Mouse (Mus musculus): ENCODE measurements around the gene Fancd2. TPM values are rescaled to one million over a fixed set of nuclear protein-coding genes. Genes with fewer than 3 reads are reported as not detected.

Gene Fancd2
- polyA plus RNA-seq, 1 experiment from 2014 or later: 4.3 TPM

DNA sequence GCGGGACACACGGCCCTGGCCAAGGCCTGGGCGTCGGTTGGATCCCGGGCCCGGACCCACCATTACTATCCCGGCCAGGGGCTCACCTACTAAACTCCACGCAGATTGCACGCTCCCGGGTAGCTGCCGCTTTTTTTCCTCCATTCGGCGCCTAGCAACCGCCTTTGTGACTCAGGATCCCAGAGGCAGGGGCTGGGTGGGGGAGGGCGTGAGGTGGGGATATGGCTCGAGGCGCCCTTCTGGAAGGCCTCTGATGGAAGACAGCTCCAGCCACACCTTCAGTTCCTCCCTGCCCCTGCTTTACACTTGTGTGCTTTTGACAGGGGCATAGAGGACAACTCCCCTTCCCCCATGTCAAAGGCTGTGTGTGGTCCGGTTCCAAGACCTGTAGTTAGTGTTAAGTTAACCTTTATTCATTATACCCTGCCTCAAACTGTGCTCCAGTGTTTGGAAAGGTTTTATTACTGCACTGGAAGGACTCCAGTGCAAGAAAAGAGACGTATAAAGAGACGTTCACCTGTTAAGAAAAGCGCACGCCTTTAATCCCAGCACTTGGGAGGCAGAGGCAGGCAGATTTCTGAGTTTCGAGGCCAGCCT, 69.2 kb downstream of the Fancd2 start, which contains the start of gene Fancd2os:
Gene Fancd2os (minus strand): TSS at position 173 of the 597 bp plus-strand sequence.
- Histone ChIP-seq H3K4me2 (ENCODE audit: low read length) (no peak within 1 kb of the TSS), H3K36me3 (ENCODE audit: control insufficient read depth, insufficient read depth) (no peaks in the 10 kb centered on the region)

DNA sequence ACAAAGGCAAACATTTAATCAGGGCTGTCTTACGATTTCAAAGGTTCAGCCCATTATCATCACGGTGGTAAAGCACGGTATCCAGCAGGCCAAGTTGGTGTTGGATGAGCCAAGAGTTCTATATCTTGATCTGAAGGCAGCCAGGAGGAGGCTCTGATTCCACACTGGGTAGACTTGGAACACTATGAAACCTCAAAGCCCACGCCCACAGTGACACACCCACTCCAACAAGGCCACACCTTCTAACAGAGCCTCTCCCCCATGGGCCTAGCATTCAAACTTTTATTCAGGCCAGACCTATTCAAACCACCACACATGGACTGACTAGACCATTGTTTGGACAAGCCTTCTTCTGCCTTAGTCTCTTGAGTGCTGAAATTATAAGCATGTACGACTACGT, 71.3 kb downstream of the Fancd2 start:
- H3K4me2 ChIP-seq (ENCODE audit: low read length): no peak overlapping the region
- no peak overlapping the region for H3K4me3 ChIP-seq (replicated peaks; ENCODE audit: low read length)
- no peaks in the 10 kb centered on the region for H3K27me3 ChIP-seq (replicated peaks; ENCODE audit: control insufficient read depth, insufficient read depth, low read length)
- H3K4me1 ChIP-seq (replicated peaks; ENCODE audit: control insufficient read depth, insufficient read depth, low read length): peaks cover 22% of the 10 kb centered on the region
- H3K36me3 ChIP-seq (ENCODE audit: control insufficient read depth, insufficient read depth): no peaks in the 10 kb centered on the region
- H3K27ac ChIP-seq (ENCODE audit: low read length): no peak overlapping the region
- 88% methylated on average over 6 of the region's 6 CpGs for WGBS
- no peak for ATAC-seq
- no peak overlapping the region for H3K9ac ChIP-seq (replicated peaks; ENCODE audit: low read depth, low read length)
- no peaks in the 10 kb centered on the region for H3K9me3 ChIP-seq (ENCODE audit: control insufficient read depth, low read length)

More for the DNA sequence above, 69.2 kb downstream of the Fancd2 start, which contains the start of gene Fancd2os:
- Histone ChIP-seq H3K9ac (replicated peaks; ENCODE audit: low read depth, low read length) (no peak within 1 kb of the TSS), H3K27me3 (replicated peaks; ENCODE audit: control insufficient read depth, insufficient read depth, low read length) (no peaks in the 10 kb centered on the region), H3K4me3 (replicated peaks; ENCODE audit: low read length) (no peak within 1 kb of the TSS), H3K27ac (ENCODE audit: low read length) (no peak within 1 kb of the TSS), H3K9me3 (ENCODE audit: control insufficient read depth, low read length) (no peaks in the 10 kb centered on the region), H3K4me1 (replicated peaks; ENCODE audit: control insufficient read depth, insufficient read depth, low read length) (peaks cover 8% of the 10 kb centered on the region)
- WGBS: 34% methylated on average over 23 of the region's 23 CpGs
- ATAC-seq: no peak

DNA sequence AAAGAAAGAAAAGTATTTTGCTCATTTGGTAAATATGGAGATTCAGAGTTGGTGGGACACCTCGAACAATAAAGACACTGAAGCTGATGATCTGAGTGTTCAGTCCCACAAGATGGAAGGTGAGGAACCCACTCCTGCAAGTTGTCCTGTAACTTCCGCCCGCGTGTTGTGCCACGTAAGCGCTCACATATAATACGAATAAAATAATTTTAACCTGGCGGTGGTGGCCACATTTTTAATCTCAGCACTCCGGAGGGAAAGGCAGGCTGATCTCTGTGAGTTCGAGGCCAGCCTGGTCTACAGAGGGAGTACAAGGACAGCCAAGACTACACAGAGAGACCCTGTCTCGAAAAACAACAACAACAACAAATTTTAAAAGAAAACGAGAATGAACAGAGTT, 72.5 kb downstream of the Fancd2 start:
- Histone ChIP-seq H3K4me1 (replicated peaks; ENCODE audit: control insufficient read depth, insufficient read depth, low read length) (peaks cover 22% of the 10 kb centered on the region), H3K27me3 (replicated peaks; ENCODE audit: control insufficient read depth, insufficient read depth, low read length) (no peaks in the 10 kb centered on the region), H3K27ac (ENCODE audit: low read length) (0 out of 2 replicates have a peak overlapping the region, but pooled peaks have one; percentile 1), H3K4me2 (ENCODE audit: low read length) (peak overlapping the region; percentile 82), H3K9me3 (ENCODE audit: control insufficient read depth, low read length) (no peaks in the 10 kb centered on the region), H3K4me3 (replicated peaks; ENCODE audit: low read length) (peak overlapping the region; percentile 88), H3K36me3 (ENCODE audit: control insufficient read depth, insufficient read depth) (no peaks in the 10 kb centered on the region), H3K9ac (replicated peaks; ENCODE audit: low read depth, low read length) (peak overlapping the region; percentile 87)
- no peak for ATAC-seq
- 52% methylated on average over 12 of the region's 12 CpGs for WGBS

DNA sequence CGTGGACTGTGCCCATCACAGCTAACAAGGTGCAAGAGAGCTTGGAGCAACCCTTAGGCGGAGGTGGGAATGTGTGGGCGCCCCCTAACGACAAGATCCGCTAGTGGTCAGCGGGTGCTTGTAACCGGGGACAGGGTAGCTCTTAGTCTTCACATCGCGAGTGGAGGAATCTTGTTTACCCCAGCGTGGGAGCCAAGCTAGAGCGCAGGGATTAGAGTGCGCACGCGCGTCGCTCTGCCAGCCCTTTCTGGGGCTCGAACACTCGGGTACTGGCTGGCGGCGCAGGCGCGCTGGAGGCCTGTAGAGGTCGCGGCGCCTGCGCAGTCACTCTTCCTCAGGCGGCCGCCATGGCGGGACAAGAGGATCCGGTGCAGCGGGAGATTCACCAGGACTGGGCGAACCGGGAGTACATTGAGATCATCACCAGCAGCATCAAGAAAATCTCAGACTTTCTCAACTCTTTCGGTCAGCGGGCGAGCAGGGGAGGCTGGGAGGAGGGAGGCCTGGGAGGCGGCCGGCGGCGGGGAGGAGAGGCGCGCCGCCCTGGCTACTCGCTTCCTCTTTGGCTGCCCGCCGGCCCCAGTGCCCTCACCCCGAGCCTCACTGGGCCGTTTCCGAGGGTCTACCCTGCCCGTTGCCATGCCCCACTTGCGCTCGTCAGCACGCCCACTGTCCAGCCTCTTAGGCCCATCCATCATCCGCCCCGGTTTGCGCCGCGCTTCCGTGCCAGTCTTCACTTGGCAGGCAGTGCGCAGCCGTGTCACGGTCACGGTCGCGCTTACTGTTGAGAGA, 73.1 kb downstream of the Fancd2 start, which contains the start of gene Brk1:
Gene Brk1 (plus strand): TSS at position 341 of the 792 bp plus-strand sequence.
- peak within 1 kb of the TSS; percentile 87 for H3K9ac ChIP-seq (replicated peaks; ENCODE audit: low read depth, low read length)
- H3K4me2 ChIP-seq (ENCODE audit: low read length): peak within 1 kb of the TSS; percentile 82
- H3K4me1 ChIP-seq (replicated peaks; ENCODE audit: control insufficient read depth, insufficient read depth, low read length): peaks cover 22% of the 10 kb centered on the region
- no peaks in the 10 kb centered on the region for H3K9me3 ChIP-seq (ENCODE audit: control insufficient read depth, low read length)
- no peaks in the 10 kb centered on the region; the same call in 1 of the 2 replicates for H3K36me3 ChIP-seq (ENCODE audit: control insufficient read depth, insufficient read depth)
- WGBS: under 1% methylated on average over 51 of the region's 65 CpGs
- peak within 1 kb of the TSS; percentile 88 for H3K4me3 ChIP-seq (replicated peaks; ENCODE audit: low read length)
- no peaks in the 10 kb centered on the region for H3K27me3 ChIP-seq (replicated peaks; ENCODE audit: control insufficient read depth, insufficient read depth, low read length)
- peak within 1 kb of the TSS; percentile 49; the same call in 1 of the 2 replicates for H3K27ac ChIP-seq (ENCODE audit: low read length)
- ATAC-seq: peak; percentile 95

DNA sequence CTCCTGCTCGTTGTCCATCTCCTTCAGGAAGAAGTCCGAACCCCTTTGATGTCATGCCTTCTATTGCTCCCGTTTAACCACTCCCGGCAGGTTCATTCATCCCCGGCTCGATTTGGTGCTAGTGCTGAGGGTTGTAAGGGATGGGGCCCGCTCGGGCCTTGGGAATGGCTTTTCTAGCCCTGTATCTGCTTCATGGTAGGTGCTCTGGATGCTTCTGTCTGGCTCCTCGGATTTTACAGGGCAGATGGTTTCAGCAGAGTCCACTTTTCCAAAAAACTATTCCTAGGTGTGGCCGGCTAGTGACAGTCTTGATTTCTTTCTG, 73.7 kb downstream of the Fancd2 start:
- H3K9me3 ChIP-seq (ENCODE audit: control insufficient read depth, low read length): no peaks in the 10 kb centered on the region
- 3% methylated on average over 10 of the region's 10 CpGs for WGBS
- peak overlapping the region; percentile 88 for H3K4me3 ChIP-seq (replicated peaks; ENCODE audit: low read length)
- H3K36me3 ChIP-seq (ENCODE audit: control insufficient read depth, insufficient read depth): no peaks in the 10 kb centered on the region; the same call in 1 of the 2 replicates
- H3K27ac ChIP-seq (ENCODE audit: low read length): peak overlapping the region; percentile 49; the same call in 1 of the 2 replicates
- H3K4me1 ChIP-seq (replicated peaks; ENCODE audit: control insufficient read depth, insufficient read depth, low read length): peaks cover 22% of the 10 kb centered on the region
- peak overlapping the region; percentile 82 for H3K4me2 ChIP-seq (ENCODE audit: low read length)
- peak overlapping the region; percentile 87 for H3K9ac ChIP-seq (replicated peaks; ENCODE audit: low read depth, low read length)
- H3K27me3 ChIP-seq (replicated peaks; ENCODE audit: control insufficient read depth, insufficient read depth, low read length): no peaks in the 10 kb centered on the region
- peak; percentile 6; the same call in 1 of the 2 replicates for ATAC-seq

DNA sequence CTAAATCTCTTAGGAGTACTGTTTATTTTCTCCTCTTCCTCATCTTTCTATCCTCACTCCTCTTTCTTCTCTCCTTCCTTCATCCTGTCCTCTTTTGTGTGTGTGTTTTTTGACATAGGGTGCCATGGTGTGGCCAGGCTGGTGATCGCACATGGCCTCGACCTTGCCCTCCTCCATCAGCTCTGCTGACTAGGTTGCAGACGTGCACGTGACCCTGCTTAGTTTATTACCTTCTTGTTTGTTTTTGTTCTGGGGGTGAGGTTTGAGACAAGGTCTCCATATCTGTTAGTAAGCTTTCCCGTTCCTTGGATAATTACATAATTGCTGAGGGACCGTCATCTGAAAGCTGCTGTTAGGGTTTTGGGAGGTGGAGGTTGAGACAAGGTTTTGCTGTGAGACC, 77.4 kb downstream of the Fancd2 start:
- peaks cover 6% of the 10 kb centered on the region for H3K36me3 ChIP-seq (ENCODE audit: control insufficient read depth, insufficient read depth)
- H3K4me1 ChIP-seq (replicated peaks; ENCODE audit: control insufficient read depth, insufficient read depth, low read length): peaks cover 22% of the 10 kb centered on the region
- H3K9ac ChIP-seq (replicated peaks; ENCODE audit: low read depth, low read length): no peak overlapping the region
- H3K27ac ChIP-seq (ENCODE audit: low read length): no peak overlapping the region
- H3K4me3 ChIP-seq (replicated peaks; ENCODE audit: low read length): no peak overlapping the region
- no peaks in the 10 kb centered on the region for H3K27me3 ChIP-seq (replicated peaks; ENCODE audit: control insufficient read depth, insufficient read depth, low read length)
- ATAC-seq: no peak
- H3K9me3 ChIP-seq (ENCODE audit: control insufficient read depth, low read length): no peaks in the 10 kb centered on the region
- 88% methylated on average over 6 of the region's 6 CpGs for WGBS
- H3K4me2 ChIP-seq (ENCODE audit: low read length): no peak overlapping the region

DNA sequence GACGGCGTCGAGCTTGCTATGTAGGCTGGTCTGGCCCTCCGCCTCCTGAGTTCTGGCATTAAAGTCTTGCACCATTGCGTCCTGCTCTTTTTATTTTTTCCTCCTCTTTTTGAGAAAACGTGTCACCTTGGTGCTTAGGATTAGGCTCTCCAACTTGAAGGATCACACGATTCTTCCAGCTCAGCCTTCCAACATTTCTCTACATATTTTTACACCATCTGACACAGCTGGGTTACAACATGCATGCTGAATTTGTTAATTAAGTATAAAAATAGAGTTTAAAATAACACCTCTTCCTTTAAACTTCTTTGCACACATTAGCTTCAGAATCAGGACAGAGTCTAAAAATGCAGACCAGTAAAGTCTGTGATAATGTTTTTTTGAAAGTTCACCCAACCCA, 77.8 kb downstream of the Fancd2 start:
- no peak overlapping the region for H3K9ac ChIP-seq (replicated peaks; ENCODE audit: low read depth, low read length)

DNA sequence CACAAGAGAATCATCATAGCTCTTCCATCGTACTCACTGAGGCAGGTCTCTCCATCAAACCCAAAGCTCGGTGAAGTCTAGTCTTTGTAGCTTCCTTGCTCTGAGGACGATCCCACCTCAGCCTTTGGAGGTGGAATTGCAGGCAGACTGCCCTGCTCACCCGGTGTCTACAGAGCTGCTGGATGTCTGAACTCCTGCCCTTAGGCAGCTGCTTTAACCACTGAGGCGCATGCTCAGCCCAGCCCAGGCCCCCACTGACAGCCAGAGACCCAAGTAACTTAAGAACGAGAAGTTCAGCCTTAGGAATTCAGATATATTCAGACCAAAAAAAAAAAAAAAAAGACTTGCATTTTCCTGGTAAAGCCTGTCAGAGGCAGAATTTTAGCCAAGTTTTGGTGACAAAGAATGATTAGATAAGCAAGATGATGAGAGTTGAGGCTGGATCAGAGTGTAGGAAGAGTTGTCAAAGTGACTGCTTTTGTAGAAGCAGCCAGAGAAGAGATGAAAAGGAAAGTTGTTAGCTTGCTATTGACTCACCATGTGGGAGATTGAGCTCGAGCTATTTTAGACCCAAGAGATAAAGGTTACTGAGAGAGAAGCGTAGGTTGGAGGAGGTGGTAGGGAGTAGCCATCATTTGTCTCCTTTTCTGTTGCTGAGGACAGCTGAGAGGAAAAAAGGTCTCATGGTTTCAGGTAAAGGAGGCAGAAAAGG, 80.9 kb downstream of the Fancd2 start:
- H3K4me2 ChIP-seq (ENCODE audit: low read length): no peak overlapping the region
- H3K4me1 ChIP-seq (replicated peaks; ENCODE audit: control insufficient read depth, insufficient read depth, low read length): no peaks in the 10 kb centered on the region
- peaks cover 29% of the 10 kb centered on the region for H3K36me3 ChIP-seq (ENCODE audit: control insufficient read depth, insufficient read depth)
- H3K27ac ChIP-seq (ENCODE audit: low read length): no peak overlapping the region
- 95% methylated on average over 8 of the region's 8 CpGs for WGBS
- no peak overlapping the region for H3K4me3 ChIP-seq (replicated peaks; ENCODE audit: low read length)
- no peaks in the 10 kb centered on the region for H3K9me3 ChIP-seq (ENCODE audit: control insufficient read depth, low read length)
- no peaks in the 10 kb centered on the region for H3K27me3 ChIP-seq (replicated peaks; ENCODE audit: control insufficient read depth, insufficient read depth, low read length)
- no peak overlapping the region for H3K9ac ChIP-seq (replicated peaks; ENCODE audit: low read depth, low read length)
- no peak for ATAC-seq

More for the DNA sequence above, 77.8 kb downstream of the Fancd2 start:
- no peak for ATAC-seq
- H3K27ac ChIP-seq (ENCODE audit: low read length): no peak overlapping the region
- WGBS: 86% methylated on average over 7 of the region's 7 CpGs
- H3K4me1 ChIP-seq (replicated peaks; ENCODE audit: control insufficient read depth, insufficient read depth, low read length): peaks cover 18% of the 10 kb centered on the region
- peaks cover 6% of the 10 kb centered on the region for H3K36me3 ChIP-seq (ENCODE audit: control insufficient read depth, insufficient read depth)
- no peaks in the 10 kb centered on the region for H3K9me3 ChIP-seq (ENCODE audit: control insufficient read depth, low read length)
- no peaks in the 10 kb centered on the region for H3K27me3 ChIP-seq (replicated peaks; ENCODE audit: control insufficient read depth, insufficient read depth, low read length)
- H3K4me3 ChIP-seq (replicated peaks; ENCODE audit: low read length): no peak overlapping the region
- no peak overlapping the region for H3K4me2 ChIP-seq (ENCODE audit: low read length)

DNA sequence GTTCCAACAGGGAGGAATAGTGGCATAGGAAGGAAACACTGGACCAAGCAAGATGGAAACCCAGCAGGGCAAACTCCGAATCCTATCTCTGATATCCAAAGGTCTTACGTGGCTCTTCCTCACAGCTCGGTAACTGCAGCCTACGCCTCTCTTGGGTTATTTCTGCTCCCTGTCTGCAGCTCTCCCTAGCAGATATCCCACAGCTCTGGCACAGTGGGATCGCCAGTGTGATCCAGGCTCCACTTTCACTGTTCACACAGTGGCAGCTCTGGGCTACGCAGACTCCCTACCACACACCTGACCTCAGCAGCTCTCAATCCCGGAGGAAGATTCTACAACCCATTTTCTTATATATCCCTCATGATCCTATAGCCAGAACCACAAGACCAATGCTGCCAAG, 82.7 kb downstream of the Fancd2 start:
- no peak overlapping the region for H3K4me3 ChIP-seq (replicated peaks; ENCODE audit: low read length)

More for the DNA sequence above, 82.7 kb downstream of the Fancd2 start:
- Histone ChIP-seq H3K9me3 (ENCODE audit: control insufficient read depth, low read length) (no peaks in the 10 kb centered on the region), H3K27me3 (replicated peaks; ENCODE audit: control insufficient read depth, insufficient read depth, low read length) (no peaks in the 10 kb centered on the region), H3K9ac (replicated peaks; ENCODE audit: low read depth, low read length) (no peak overlapping the region), H3K36me3 (ENCODE audit: control insufficient read depth, insufficient read depth) (peaks cover 31% of the 10 kb centered on the region), H3K4me1 (replicated peaks; ENCODE audit: control insufficient read depth, insufficient read depth, low read length) (no peaks in the 10 kb centered on the region), H3K4me2 (ENCODE audit: low read length) (no peak overlapping the region), H3K27ac (ENCODE audit: low read length) (no peak overlapping the region)
- no peak for ATAC-seq
- WGBS: 96% methylated on average over 7 of the region's 7 CpGs

Measured in forebrain, embryonic 16.5 days (tissue).